Mouse (Mus musculus) ovary, postnatal 10 days (tissue): Measurements from ENCODE around the gene Olfr58.
"Not testable (repeated sequence)": the region's sequence is repeated elsewhere in the genome, so short reads cannot be mapped to it uniquely, and the experiment has no call there.

Experiments used
- DNase-seq: peaks from one replicate; pipeline ENCODE4 v3.0.0; 2022; ENCODE audit warnings: low spot score

Gene Olfr58

GRCm38 (mm10) chr9:19779983-19780382 is at the start of gene Olfr58:
TSS of gene Olfr58 (plus strand) at chr9:19780283.
- DNase-seq = no peak

GRCm38 (mm10) chr9:19769136-19769535 is 10.9 kb upstream of the Olfr58 start:
- DNase-seq = no peak

- no peak for DNase-seq
Observed at GRCm38 (mm10) chr9:19769701-19770100, 10.4 kb upstream of the Olfr58 start.

GRCm38 (mm10) chr9:19803000-19803399 is 22.9 kb downstream of the Olfr58 start:
- no peak for DNase-seq

GRCm38 (mm10) chr9:19804606-19805005 is 24.5 kb downstream of the Olfr58 start, which contains the start of gene Olfr859:
TSS of gene Olfr859 (plus strand) at chr9:19804906.
- not testable (repeated sequence) for DNase-seq
